Mouse (Mus musculus) lung, postnatal 0 days (tissue): ENCODE data around the gene Ppp1r14c.

Experiments
- CTCF ChIP-seq: IDR thresholded peaks from 2 replicates; pipeline ENCODE4 v1.5.1; 2016; ENCODE audit warnings: antibody characterized with exemption, mild to moderate bottlenecking
- EP300 ChIP-seq: IDR thresholded peaks from 2 replicates; pipeline ENCODE4 v1.6.1; 2016; ENCODE audit warnings: antibody characterized with exemption, mild to moderate bottlenecking, control low read depth

DNA sequence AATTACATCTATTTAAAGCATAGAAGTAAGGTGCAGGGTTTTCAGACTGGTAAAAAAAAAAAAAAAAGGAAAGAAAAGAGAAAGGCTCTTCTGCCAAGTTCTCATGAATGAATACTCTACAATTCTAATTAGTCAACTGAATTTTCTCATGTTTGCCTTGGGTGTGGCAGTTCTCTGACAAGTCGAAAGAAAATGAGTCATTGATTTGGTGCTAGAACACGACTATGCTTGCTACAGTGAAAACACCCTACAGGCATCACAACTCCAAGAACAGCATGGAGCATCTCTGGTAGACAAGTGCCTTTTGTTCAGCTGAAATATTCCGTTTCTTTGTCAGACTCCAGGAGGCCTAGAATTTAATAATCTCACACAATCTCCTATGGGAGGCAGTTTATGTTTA, 17.3 kb downstream of the Ppp1r14c start:
- no peak for TF ChIP-seq EP300
- TF ChIP-seq CTCF, result no peak
